Mouse (Mus musculus): Measurements from ENCODE around the gene Cbx3. TPM values are rescaled to one million over a fixed set of nuclear protein-coding genes. Genes with fewer than 3 reads are reported as not detected.
A peak's percentile ranks its signal among the peaks of the same experiment; 100 is the strongest.

The Cbx3 gene
- polyA plus RNA-seq, 1 experiment from 2014 or later = 199 TPM

GRCm38 (mm10) chr6:51456198-51456597, 14.0 kb upstream of the Cbx3 start:
- H3K27ac ChIP-seq (replicated peaks) = no peak overlapping the region
- WGBS (ENCODE audit: insufficient replicate concordance) = 79% methylated on average over 1 of the region's 1 CpGs
- no peaks in the 10 kb centered on the region for H3K27me3 ChIP-seq
- H3K4me1 ChIP-seq (replicated peaks) = peaks cover 6% of the 10 kb centered on the region; the same call in 1 of the 2 replicates
- no peaks in the 10 kb centered on the region for H3K9me3 ChIP-seq (replicated peaks)
- no peak overlapping the region for H3K4me3 ChIP-seq (replicated peaks)
- H3K4me2 ChIP-seq = no peak overlapping the region
- no peak for ATAC-seq (ENCODE audit: insufficient read depth)
- H3K36me3 ChIP-seq (replicated peaks) = peaks cover 37% of the 10 kb centered on the region
- no peak overlapping the region for H3K9ac ChIP-seq

- H3K9me3 ChIP-seq (replicated peaks) = no peaks in the 10 kb centered on the region
- no peak for ATAC-seq (ENCODE audit: insufficient read depth)
- H3K36me3 ChIP-seq (replicated peaks) = peaks cover 47% of the 10 kb centered on the region
- H3K9ac ChIP-seq = no peak overlapping the region
- WGBS (ENCODE audit: insufficient replicate concordance) = 62% methylated on average over 3 of the region's 3 CpGs
- no peak overlapping the region for H3K27ac ChIP-seq (replicated peaks)
- no peak overlapping the region for H3K4me3 ChIP-seq (replicated peaks)
- H3K27me3 ChIP-seq = no peaks in the 10 kb centered on the region
- peaks cover 6% of the 10 kb centered on the region; the same call in 1 of the 2 replicates for H3K4me1 ChIP-seq (replicated peaks)
- H3K4me2 ChIP-seq = no peak overlapping the region
Measured at GRCm38 (mm10) chr6:51457283-51457682, 12.9 kb upstream of the Cbx3 start.

GRCm38 (mm10) chr6:51457770-51458387, 12.3 kb upstream of the Cbx3 start:
- H3K36me3 ChIP-seq (replicated peaks) = peaks cover 49% of the 10 kb centered on the region
- H3K4me1 ChIP-seq (replicated peaks) = peaks cover 6% of the 10 kb centered on the region; the same call in 1 of the 2 replicates
- no peak overlapping the region for H3K27ac ChIP-seq (replicated peaks)
- no peak overlapping the region for H3K4me3 ChIP-seq (replicated peaks)
- no peak for ATAC-seq (ENCODE audit: insufficient read depth)
- H3K27me3 ChIP-seq = no peaks in the 10 kb centered on the region
- no peak overlapping the region for H3K4me2 ChIP-seq
- no peaks in the 10 kb centered on the region for H3K9me3 ChIP-seq (replicated peaks)
- H3K9ac ChIP-seq = no peak overlapping the region
- 64% methylated on average over 8 of the region's 8 CpGs for WGBS (ENCODE audit: insufficient replicate concordance)

- Histone ChIP-seq H3K9me3 (replicated peaks) (no peaks in the 10 kb centered on the region), H3K4me1 (replicated peaks) (peaks cover 11% of the 10 kb centered on the region; the same call in 1 of the 2 replicates), H3K4me2 (no peak overlapping the region), H3K9ac (no peak overlapping the region), H3K36me3 (replicated peaks) (peaks cover 60% of the 10 kb centered on the region), H3K27ac (replicated peaks) (no peak overlapping the region), H3K27me3 (no peaks in the 10 kb centered on the region), H3K4me3 (replicated peaks) (no peak overlapping the region)
- 30% methylated on average over 2 of the region's 2 CpGs for WGBS (ENCODE audit: insufficient replicate concordance)
- no peak for ATAC-seq (ENCODE audit: insufficient read depth)
Measured at GRCm38 (mm10) chr6:51458925-51459312, 11.2 kb upstream of the Cbx3 start.

- H3K4me1 ChIP-seq (replicated peaks) = peaks cover 12% of the 10 kb centered on the region; the same call in 1 of the 2 replicates
- no peaks in the 10 kb centered on the region for H3K27me3 ChIP-seq
- 50% methylated on average over 5 of the region's 5 CpGs for WGBS (ENCODE audit: insufficient replicate concordance)
- H3K36me3 ChIP-seq (replicated peaks) = peaks cover 65% of the 10 kb centered on the region
- no peak overlapping the region for H3K4me3 ChIP-seq (replicated peaks)
- no peaks in the 10 kb centered on the region for H3K9me3 ChIP-seq (replicated peaks)
- H3K9ac ChIP-seq = no peak overlapping the region
- no peak overlapping the region for H3K27ac ChIP-seq (replicated peaks)
- no peak overlapping the region for H3K4me2 ChIP-seq
- ATAC-seq (ENCODE audit: insufficient read depth) = peak; percentile 45
Measured at GRCm38 (mm10) chr6:51459313-51460020, 10.7 kb upstream of the Cbx3 start.

GRCm38 (mm10) chr6:51460021-51460360, 10.2 kb upstream of the Cbx3 start:
- H3K9me3 ChIP-seq (replicated peaks) = no peaks in the 10 kb centered on the region
- H3K4me2 ChIP-seq = no peak overlapping the region
- H3K27me3 ChIP-seq = no peaks in the 10 kb centered on the region
- H3K4me1 ChIP-seq (replicated peaks) = peaks cover 12% of the 10 kb centered on the region; the same call in 1 of the 2 replicates
- ATAC-seq (ENCODE audit: insufficient read depth) = no peak
- H3K27ac ChIP-seq (replicated peaks) = no peak overlapping the region
- 69% methylated on average over 4 of the region's 4 CpGs for WGBS (ENCODE audit: insufficient replicate concordance)
- H3K4me3 ChIP-seq (replicated peaks) = no peak overlapping the region
- H3K9ac ChIP-seq = no peak overlapping the region
- peaks cover 70% of the 10 kb centered on the region for H3K36me3 ChIP-seq (replicated peaks)

- Histone ChIP-seq H3K27ac (replicated peaks) (no peak overlapping the region), H3K4me3 (replicated peaks) (no peak overlapping the region), H3K9me3 (replicated peaks) (no peaks in the 10 kb centered on the region), H3K4me2 (no peak overlapping the region), H3K36me3 (replicated peaks) (peaks cover 74% of the 10 kb centered on the region), H3K4me1 (replicated peaks) (peaks cover 9% of the 10 kb centered on the region; the same call in 1 of the 2 replicates), H3K9ac (no peak overlapping the region), H3K27me3 (no peaks in the 10 kb centered on the region)
- 88% methylated on average over 3 of the region's 3 CpGs for WGBS (ENCODE audit: insufficient replicate concordance)
- ATAC-seq (ENCODE audit: insufficient read depth) = no peak
Measured at GRCm38 (mm10) chr6:51460363-51460762, 9.8 kb upstream of the Cbx3 start.

- peaks cover 52% of the 10 kb centered on the region for H3K36me3 ChIP-seq (replicated peaks)
- 3% methylated on average over 2 of the region's 2 CpGs for WGBS (ENCODE audit: insufficient replicate concordance)
- ATAC-seq (ENCODE audit: insufficient read depth) = no peak
Measured at GRCm38 (mm10) chr6:51467649-51468048, 2.5 kb upstream of the Cbx3 start.

GRCm38 (mm10) chr6:51468891-51469561, 1.1 kb upstream of the Cbx3 start:
- H3K9ac ChIP-seq = peak overlapping the region; percentile 99
- peak overlapping the region; percentile 72 for H3K4me2 ChIP-seq
- no peaks in the 10 kb centered on the region for H3K9me3 ChIP-seq (replicated peaks)
- H3K27me3 ChIP-seq = no peaks in the 10 kb centered on the region
- H3K4me1 ChIP-seq (replicated peaks) = peaks cover 39% of the 10 kb centered on the region
- peak overlapping the region; percentile 99 for H3K27ac ChIP-seq (replicated peaks)
- H3K36me3 ChIP-seq (replicated peaks) = peaks cover 53% of the 10 kb centered on the region
- peak overlapping the region; percentile 98 for H3K4me3 ChIP-seq (replicated peaks)
- peak; percentile 14 for ATAC-seq (ENCODE audit: insufficient read depth)
- under 1% methylated on average over 63 of the region's 63 CpGs for WGBS (ENCODE audit: insufficient replicate concordance)

More at GRCm38 (mm10) chr6:51467649-51468048, 2.5 kb upstream of the Cbx3 start:
- H3K4me3 ChIP-seq (replicated peaks) = peak overlapping the region; percentile 98
- H3K9me3 ChIP-seq (replicated peaks) = no peaks in the 10 kb centered on the region
- H3K27me3 ChIP-seq = no peaks in the 10 kb centered on the region
- H3K9ac ChIP-seq = peak overlapping the region; percentile 49
- H3K27ac ChIP-seq (replicated peaks) = no peak overlapping the region; the same call in 1 of the 2 replicates
- peak overlapping the region; percentile 72 for H3K4me2 ChIP-seq
- H3K4me1 ChIP-seq (replicated peaks) = peaks cover 33% of the 10 kb centered on the region

GRCm38 (mm10) chr6:51469715-51470310, 347 bp upstream of the Cbx3 start, which contains the start of gene Hnrnpa2b1:
TSS of gene Hnrnpa2b1 (minus strand) at chr6:51469894.
- Histone ChIP-seq H3K9ac (peak within 1 kb of the TSS; percentile 99), H3K9me3 (replicated peaks) (no peaks in the 10 kb centered on the region), H3K4me3 (replicated peaks) (peak within 1 kb of the TSS; percentile 98), H3K27ac (replicated peaks) (peak within 1 kb of the TSS; percentile 99), H3K36me3 (replicated peaks) (peaks cover 53% of the 10 kb centered on the region), H3K4me2 (peak within 1 kb of the TSS; percentile 72), H3K4me1 (replicated peaks) (peaks cover 44% of the 10 kb centered on the region), H3K27me3 (no peaks in the 10 kb centered on the region)
- peak; percentile 91 for ATAC-seq (ENCODE audit: insufficient read depth)
- WGBS (ENCODE audit: insufficient replicate concordance) = under 1% methylated on average over 63 of the region's 63 CpGs

- H3K27ac ChIP-seq (replicated peaks) = peak overlapping the region; percentile 99
- peak overlapping the region; percentile 97 for H3K9ac ChIP-seq
- H3K27me3 ChIP-seq = no peaks in the 10 kb centered on the region
- peak; percentile 2; the same call in 1 of the 2 replicates for ATAC-seq (ENCODE audit: insufficient read depth)
- peaks cover 37% of the 10 kb centered on the region for H3K4me1 ChIP-seq (replicated peaks)
- H3K4me2 ChIP-seq = peak overlapping the region; percentile 72
- WGBS (ENCODE audit: insufficient replicate concordance) = 0% methylated on average over 10 of the region's 10 CpGs
- H3K36me3 ChIP-seq (replicated peaks) = peaks cover 52% of the 10 kb centered on the region
- no peaks in the 10 kb centered on the region for H3K9me3 ChIP-seq (replicated peaks)
- H3K4me3 ChIP-seq (replicated peaks) = peak overlapping the region; percentile 98
Measured at GRCm38 (mm10) chr6:51471179-51471505, 982 bp downstream of the Cbx3 start.
